Mouse (Mus musculus) forebrain, embryonic 10.5 days (tissue): ENCODE data around the gene Slc1a1. TPM values are rescaled to one million over a fixed set of nuclear protein-coding genes. Genes with fewer than 3 reads are reported as not detected.

Source experiments
- DNase-seq: peaks from one replicate; pipeline ENCODE4 v3.0.0-alpha.2; 2017; ENCODE audit warnings: low spot score; ENCODE audit errors: extremely low spot score
- H3K27ac ChIP-seq: fragments of 300-500 bp; sonication (generic); 2 replicates; pipeline ENCODE4 v1.5.1; 2016; ENCODE audit warnings: mild to moderate bottlenecking
- H3K27me3 ChIP-seq: fragments of 300-500 bp; sonication (generic); 2 replicates; pipeline ENCODE4 v1.6.1; 2016; ENCODE audit warnings: mild to moderate bottlenecking; ENCODE audit not compliant: poor library complexity, severe bottlenecking
- H3K36me3 ChIP-seq: fragments of 300-500 bp; sonication (generic); replicated peaks from 2 replicates; pipeline ENCODE4 v1.6.1; 2016; ENCODE audit warnings: mild to moderate bottlenecking, moderate library complexity
- H3K4me1 ChIP-seq: fragments of 300-500 bp; sonication (generic); 2 replicates; pipeline ENCODE4 v1.6.1; 2016
- H3K4me3 ChIP-seq: fragments of 300-500 bp; sonication (generic); 2 replicates; pipeline ENCODE4 v1.5.1; 2016; ENCODE audit warnings: mild to moderate bottlenecking, moderate library complexity
- H3K9me3 ChIP-seq: fragments of 300-500 bp; sonication (generic); 2 replicates; pipeline ENCODE4 v1.6.1; 2016; ENCODE audit warnings: mild to moderate bottlenecking, moderate library complexity
- WGBS: fragments of 180-500 bp; shearing (Covaris S2); methylation state at CpG from one replicate; pipeline ENCODE4 v1.1.7; 2016; 5-methylcytosine and 5-hydroxymethylcytosine counted together
- polyA plus RNA-seq: library from polyadenylated mRNA; unstranded; fragments of >200 nt; fragmentation: Nextera tagmentation; extraction: Ambion mirVana; gene quantifications from 2 replicates; pipeline ENCODE4 v1.2.1, GENCODE M21; 2016

The Slc1a1 gene
- polyA plus RNA-seq, 1 experiment from 2014 or later: 0.52 TPM

- 92% methylated on average over 4 of the region's 4 CpGs for WGBS
- peaks cover 12% of the 10 kb centered on the region; the same call in 1 of the 2 replicates for H3K4me1 ChIP-seq
- DNase-seq: no peak
- H3K4me3 ChIP-seq: no peak overlapping the region
- H3K27ac ChIP-seq: no peak overlapping the region
- no peaks in the 10 kb centered on the region for H3K36me3 ChIP-seq
- no peaks in the 10 kb centered on the region for H3K27me3 ChIP-seq
- H3K9me3 ChIP-seq: no peaks in the 10 kb centered on the region
These were observed 68.0 kb downstream of the Slc1a1 start for GRCm38 (mm10) chr19:28902806-28903205.

GRCm38 (mm10) chr19:28903536-28904119, 68.8 kb downstream of the Slc1a1 start:
- Histone ChIP-seq H3K4me1 (peaks cover 20% of the 10 kb centered on the region), H3K36me3 (no peaks in the 10 kb centered on the region), H3K27me3 (no peaks in the 10 kb centered on the region), H3K27ac (no peak overlapping the region), H3K4me3 (no peak overlapping the region), H3K9me3 (no peaks in the 10 kb centered on the region)
- WGBS: 90% methylated on average over 8 of the region's 8 CpGs
- no peak for DNase-seq

GRCm38 (mm10) chr19:28908186-28908585, 73.3 kb downstream of the Slc1a1 start:
- no peak overlapping the region for H3K27ac ChIP-seq
- H3K27me3 ChIP-seq: no peaks in the 10 kb centered on the region
- WGBS: 49% methylated on average over 4 of the region's 4 CpGs
- no peak overlapping the region for H3K4me3 ChIP-seq
- H3K36me3 ChIP-seq: no peaks in the 10 kb centered on the region
- H3K4me1 ChIP-seq: peaks cover 23% of the 10 kb centered on the region
- DNase-seq: peak; percentile 23
- no peaks in the 10 kb centered on the region for H3K9me3 ChIP-seq

GRCm38 (mm10) chr19:28908693-28909092, 73.8 kb downstream of the Slc1a1 start:
- no peaks in the 10 kb centered on the region for H3K36me3 ChIP-seq
- no peak overlapping the region for H3K27ac ChIP-seq
- H3K4me1 ChIP-seq: peaks cover 23% of the 10 kb centered on the region
- no peaks in the 10 kb centered on the region for H3K27me3 ChIP-seq
- no peaks in the 10 kb centered on the region for H3K9me3 ChIP-seq
- no peak overlapping the region for H3K4me3 ChIP-seq
- WGBS: 81% methylated on average over 9 of the region's 9 CpGs
- DNase-seq: no peak

GRCm38 (mm10) chr19:28914598-28914997, 79.7 kb downstream of the Slc1a1 start:
- DNase-seq: no peak
- H3K4me1 ChIP-seq: peaks cover 16% of the 10 kb centered on the region
- no peak overlapping the region for H3K27ac ChIP-seq
- WGBS: 89% methylated on average over 6 of the region's 6 CpGs
- H3K9me3 ChIP-seq: no peaks in the 10 kb centered on the region
- no peaks in the 10 kb centered on the region for H3K27me3 ChIP-seq
- H3K4me3 ChIP-seq: no peak overlapping the region
- H3K36me3 ChIP-seq: no peaks in the 10 kb centered on the region

- no peaks in the 10 kb centered on the region for H3K27me3 ChIP-seq
- H3K36me3 ChIP-seq: no peaks in the 10 kb centered on the region
- DNase-seq: no peak
- H3K27ac ChIP-seq: no peak overlapping the region
- no peak overlapping the region for H3K4me3 ChIP-seq
- H3K9me3 ChIP-seq: no peaks in the 10 kb centered on the region
- peaks cover 16% of the 10 kb centered on the region for H3K4me1 ChIP-seq
- WGBS: 79% methylated on average over 2 of the region's 2 CpGs
These were observed 80.9 kb downstream of the Slc1a1 start for GRCm38 (mm10) chr19:28915602-28916250.

- 68% methylated on average over 4 of the region's 4 CpGs for WGBS
- Histone ChIP-seq H3K9me3 (no peaks in the 10 kb centered on the region), H3K36me3 (no peaks in the 10 kb centered on the region), H3K27ac (no peak overlapping the region), H3K27me3 (no peaks in the 10 kb centered on the region), H3K4me1 (peaks cover 16% of the 10 kb centered on the region), H3K4me3 (no peak overlapping the region)
- no peak for DNase-seq
These were observed 81.6 kb downstream of the Slc1a1 start for GRCm38 (mm10) chr19:28916492-28916891.

GRCm38 (mm10) chr19:28917839-28918238, 83.0 kb downstream of the Slc1a1 start:
- no peaks in the 10 kb centered on the region for H3K9me3 ChIP-seq
- no peaks in the 10 kb centered on the region for H3K27me3 ChIP-seq
- no peak overlapping the region for H3K4me3 ChIP-seq
- DNase-seq: no peak
- 82% methylated on average over 5 of the region's 5 CpGs for WGBS
- H3K4me1 ChIP-seq: peaks cover 16% of the 10 kb centered on the region
- no peaks in the 10 kb centered on the region for H3K36me3 ChIP-seq
- H3K27ac ChIP-seq: no peak overlapping the region

- WGBS: 90% methylated on average over 5 of the region's 5 CpGs
- H3K27me3 ChIP-seq: no peaks in the 10 kb centered on the region
- H3K4me3 ChIP-seq: no peak overlapping the region
- no peaks in the 10 kb centered on the region for H3K9me3 ChIP-seq
- H3K36me3 ChIP-seq: no peaks in the 10 kb centered on the region
- no peak overlapping the region for H3K27ac ChIP-seq
- DNase-seq: no peak
- no peaks in the 10 kb centered on the region for H3K4me1 ChIP-seq
These were observed 91.5 kb downstream of the Slc1a1 start for GRCm38 (mm10) chr19:28926366-28926765.

GRCm38 (mm10) chr19:28927396-28927795, 92.5 kb downstream of the Slc1a1 start:
- no peak overlapping the region for H3K27ac ChIP-seq
- H3K27me3 ChIP-seq: no peaks in the 10 kb centered on the region
- H3K9me3 ChIP-seq: no peaks in the 10 kb centered on the region
- WGBS: 74% methylated on average over 4 of the region's 4 CpGs
- no peaks in the 10 kb centered on the region for H3K4me1 ChIP-seq
- H3K36me3 ChIP-seq: no peaks in the 10 kb centered on the region
- H3K4me3 ChIP-seq: no peak overlapping the region
- DNase-seq: no peak

- no peaks in the 10 kb centered on the region for H3K9me3 ChIP-seq
- no peaks in the 10 kb centered on the region for H3K36me3 ChIP-seq
- DNase-seq: no peak
- no peaks in the 10 kb centered on the region for H3K4me1 ChIP-seq
- no peak overlapping the region for H3K27ac ChIP-seq
- H3K4me3 ChIP-seq: no peak overlapping the region
- H3K27me3 ChIP-seq: no peaks in the 10 kb centered on the region
These were observed 94.2 kb downstream of the Slc1a1 start for GRCm38 (mm10) chr19:28929034-28929433.

- Histone ChIP-seq H3K36me3 (no peaks in the 10 kb centered on the region), H3K9me3 (no peaks in the 10 kb centered on the region), H3K4me3 (no peak overlapping the region), H3K27ac (no peak overlapping the region), H3K4me1 (peaks cover 1% of the 10 kb centered on the region; the same call in 1 of the 2 replicates), H3K27me3 (no peaks in the 10 kb centered on the region)
- DNase-seq: no peak
- WGBS: 93% methylated on average over 3 of the region's 3 CpGs
These were observed 100.0 kb downstream of the Slc1a1 start for GRCm38 (mm10) chr19:28934897-28935296.

GRCm38 (mm10) chr19:28940135-28940874, 105.5 kb downstream of the Slc1a1 start:
- H3K27me3 ChIP-seq: no peaks in the 10 kb centered on the region
- DNase-seq: no peak
- H3K27ac ChIP-seq: no peak overlapping the region
- peaks cover 10% of the 10 kb centered on the region; the same call in 1 of the 2 replicates for H3K4me1 ChIP-seq
- no peaks in the 10 kb centered on the region for H3K9me3 ChIP-seq
- no peaks in the 10 kb centered on the region for H3K36me3 ChIP-seq
- no peak overlapping the region for H3K4me3 ChIP-seq
- 84% methylated on average over 9 of the region's 9 CpGs for WGBS
